Mouse (Mus musculus): ENCODE measurements at regions not wholly inside any gene's neighbourhood (a gene's known extent, or its start where the extent isn't known, plus 50 kb on each side); places are given as distances from the start of the nearest gene placed in this dataset.

GRCm38 (mm10) chr3:143631183-143631582, 573.8 kb downstream of the Lmo4 start:
- TF ChIP-seq CTCF (IDR thresholded peaks at IDR 0.05; ENCODE audit: low read depth, low read length) (no peak), POLR2A (IDR thresholded peaks at IDR 0.05; ENCODE audit: insufficient read depth, low read length) (no peak), EP300 (IDR thresholded peaks at IDR 0.05; ENCODE audit: insufficient read depth, low read depth, low read length) (no peak)
